In the genomic region with DNA sequence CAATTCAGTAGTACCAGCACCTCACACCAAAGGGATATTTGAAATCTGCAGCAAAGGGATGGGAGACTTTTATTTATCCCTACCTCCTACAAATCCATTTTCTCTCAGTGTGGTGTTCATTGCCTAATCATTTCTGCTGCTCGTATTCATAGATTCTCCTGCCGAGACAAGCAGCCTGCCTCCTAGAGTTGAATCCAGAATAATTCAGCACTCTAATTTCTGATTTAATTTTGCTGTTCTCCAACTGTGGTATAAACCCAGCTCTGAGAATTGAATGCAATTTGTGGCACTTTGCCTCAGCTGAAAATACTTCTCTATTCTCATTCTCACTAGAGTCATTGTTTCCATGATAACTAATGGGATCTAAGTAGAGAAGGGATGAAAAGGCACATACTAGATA, we compare ENCODE assay signal across 14 mouse cellular contexts.
"Had no signal": no experiment of that assay in that cellular context is flagged by ENCODE, and none has a peak within 500 bp of the region (broad histone marks: within the 10 kb centered on the region; RNA-seq: fewer than 3 reads in every experiment).

No protein-coding gene starts in this region.

- H3K27ac ChIP-seq: intestine, embryonic 15.5 days; limb, embryonic 15.5 days; liver, embryonic 12.5 days; midbrain, embryonic 15.5 days; neural tube, embryonic 13.5 days had no signal

- DNase-seq: kidney, adult 18-20 months; kidney, postnatal 10 days; lung, embryonic 14.5 days; lung, postnatal 10 days; lung, postnatal 4 days; retina, postnatal 1 day; spleen, adult 18-20 months; thymus, adult 2 months; thymus, postnatal 25 days had no signal

- H3K4me3 ChIP-seq: intestine, embryonic 15.5 days; limb, embryonic 15.5 days; liver, embryonic 12.5 days; midbrain, embryonic 15.5 days; neural tube, embryonic 13.5 days had no signal
